Mouse (Mus musculus): ENCODE data around the gene Gm42372. TPM values are rescaled to one million over a fixed set of nuclear protein-coding genes. Genes with fewer than 3 reads are reported as not detected.

Gm42372 gene
- polyA plus RNA-seq (2014; fragmentation: Illumina TruSeq; extraction: RNeasy Lipid Tissue Mini Kit (QIAGEN cat#74804); ENCODE audit: low read depth, low replicate concordance), result not detected

DNA sequence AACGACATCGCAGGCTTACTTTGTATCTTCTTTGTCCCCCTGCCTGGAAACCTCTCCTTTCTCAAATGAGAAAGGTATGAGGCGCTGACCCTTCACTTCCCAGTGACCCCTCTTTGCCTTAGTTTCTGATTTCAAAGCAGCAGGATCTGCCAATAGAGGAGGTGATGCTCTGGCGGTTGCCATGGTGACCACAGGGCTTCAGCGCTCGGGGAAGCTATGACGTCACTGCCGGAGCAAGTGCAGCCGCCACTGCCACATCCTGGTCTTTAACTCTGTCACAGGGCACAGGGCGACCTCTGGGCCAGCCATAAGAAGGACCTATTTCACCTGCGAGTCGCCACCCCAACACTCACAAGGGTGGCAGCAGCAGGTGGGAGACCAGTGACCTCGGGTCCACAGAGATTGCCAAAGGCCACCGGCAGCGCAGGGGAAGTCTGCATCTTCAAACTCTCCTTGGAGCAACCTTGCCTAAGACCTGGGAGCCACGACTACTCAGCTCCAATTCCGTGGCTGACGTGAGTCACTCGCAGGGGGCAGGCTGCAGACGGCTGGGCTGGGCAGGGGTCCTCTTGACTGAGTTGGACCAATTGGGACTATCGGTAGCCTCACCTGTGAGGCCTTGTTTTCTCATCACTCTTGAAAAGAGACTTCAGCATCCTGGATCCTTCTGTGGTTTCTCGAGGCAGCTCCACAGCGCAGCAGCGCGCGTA, at the start of gene Gm42372:
Gm42372 (plus strand) TSS at position 228 of the 710 bp plus-strand sequence.

DNA sequence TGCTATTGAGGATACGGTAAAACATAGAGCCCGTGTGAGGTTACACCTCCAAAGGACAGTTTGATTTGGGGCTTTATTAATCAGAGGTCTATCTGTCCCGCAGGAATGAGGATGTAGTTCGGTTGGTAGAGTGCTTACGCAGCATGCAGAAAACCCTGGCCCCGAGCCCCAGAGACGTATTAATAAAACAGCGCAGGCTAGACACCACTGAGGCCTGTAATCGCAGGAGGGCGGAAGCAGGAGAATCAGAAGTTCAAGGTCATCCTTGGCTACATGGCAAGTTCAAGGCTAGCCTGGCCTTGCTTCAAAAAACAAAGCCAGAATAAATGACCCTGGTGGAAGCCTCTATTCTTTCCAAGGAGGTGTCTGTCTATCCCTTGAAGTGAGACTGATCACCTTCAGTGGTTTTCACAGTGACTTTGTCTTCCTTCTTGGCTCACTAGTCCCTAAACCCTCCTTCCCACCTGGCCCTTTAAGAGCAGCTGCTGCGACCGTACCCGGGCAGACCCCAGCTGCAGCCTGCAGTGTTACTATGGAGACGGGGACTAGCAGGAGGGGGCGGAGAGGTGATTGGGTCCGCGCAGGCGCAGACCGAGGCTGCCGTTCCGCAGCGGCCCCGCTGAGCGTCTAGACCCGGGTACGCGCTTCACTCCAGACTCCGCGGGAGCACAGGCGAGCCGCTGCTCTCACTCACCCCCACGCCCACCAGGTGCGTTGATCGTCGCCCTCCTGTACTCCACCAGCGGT, 38.7 kb upstream of the Gm42372 start, which contains the start of gene Pnmal2:
Pnmal2 (plus strand) TSS at position 622 of the 747 bp plus-strand sequence.

DNA sequence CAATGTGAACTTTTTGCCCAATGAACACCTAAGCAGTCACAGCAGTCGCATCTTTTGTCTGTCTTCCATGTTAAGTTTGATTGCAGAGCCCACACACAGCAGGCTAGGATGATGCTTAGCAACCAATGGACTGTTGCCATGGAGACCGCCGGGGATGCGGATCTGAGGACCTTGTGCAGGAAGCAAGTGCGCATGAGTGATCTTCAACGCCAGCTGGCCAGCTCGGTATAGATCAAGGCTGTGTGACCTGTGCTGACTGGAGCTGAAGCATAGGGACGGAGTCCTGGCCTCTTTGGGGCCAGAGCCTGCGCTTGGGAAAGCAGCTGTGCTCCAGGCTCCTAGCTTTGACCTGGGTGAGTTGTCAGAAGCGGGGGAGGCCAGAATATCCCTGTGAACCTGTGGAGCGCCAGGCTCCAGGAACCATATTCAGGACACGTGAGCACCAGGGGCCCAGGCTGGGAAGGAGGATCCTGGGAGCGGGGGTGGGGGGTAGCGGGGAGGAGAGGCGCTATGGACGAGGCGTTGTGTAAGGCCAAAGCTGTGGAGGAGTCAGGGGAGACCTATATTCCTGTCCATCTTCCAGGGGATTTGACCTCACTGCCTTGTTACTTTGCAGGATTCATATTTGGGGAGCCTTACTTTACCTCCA, 23.2 kb upstream of the Gm42372 start, which contains the start of gene Pnmal1:
Pnmal1 (plus strand) TSS at position 141 of the 649 bp plus-strand sequence.

DNA sequence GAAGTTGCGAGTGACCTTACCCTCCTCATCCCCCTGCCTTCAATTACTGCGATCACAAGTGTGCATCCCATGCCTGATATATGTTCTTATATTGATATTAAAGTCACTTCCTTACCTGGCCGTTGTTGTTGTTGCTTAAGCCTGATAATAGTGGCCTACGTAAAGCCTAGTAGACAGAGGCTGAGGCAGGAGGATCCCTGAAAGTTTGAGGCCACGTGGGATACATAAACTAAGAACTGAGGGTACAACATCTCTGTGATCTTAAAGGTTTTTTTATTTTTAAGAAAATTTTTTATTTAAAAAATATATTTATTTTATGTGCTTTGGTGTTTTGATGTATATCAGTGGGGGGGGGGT, 9.5 kb downstream of the Gm42372 start, which contains the start of gene Ccdc8:
Ccdc8 (plus strand) TSS at position 258 of the 357 bp plus-strand sequence.

DNA sequence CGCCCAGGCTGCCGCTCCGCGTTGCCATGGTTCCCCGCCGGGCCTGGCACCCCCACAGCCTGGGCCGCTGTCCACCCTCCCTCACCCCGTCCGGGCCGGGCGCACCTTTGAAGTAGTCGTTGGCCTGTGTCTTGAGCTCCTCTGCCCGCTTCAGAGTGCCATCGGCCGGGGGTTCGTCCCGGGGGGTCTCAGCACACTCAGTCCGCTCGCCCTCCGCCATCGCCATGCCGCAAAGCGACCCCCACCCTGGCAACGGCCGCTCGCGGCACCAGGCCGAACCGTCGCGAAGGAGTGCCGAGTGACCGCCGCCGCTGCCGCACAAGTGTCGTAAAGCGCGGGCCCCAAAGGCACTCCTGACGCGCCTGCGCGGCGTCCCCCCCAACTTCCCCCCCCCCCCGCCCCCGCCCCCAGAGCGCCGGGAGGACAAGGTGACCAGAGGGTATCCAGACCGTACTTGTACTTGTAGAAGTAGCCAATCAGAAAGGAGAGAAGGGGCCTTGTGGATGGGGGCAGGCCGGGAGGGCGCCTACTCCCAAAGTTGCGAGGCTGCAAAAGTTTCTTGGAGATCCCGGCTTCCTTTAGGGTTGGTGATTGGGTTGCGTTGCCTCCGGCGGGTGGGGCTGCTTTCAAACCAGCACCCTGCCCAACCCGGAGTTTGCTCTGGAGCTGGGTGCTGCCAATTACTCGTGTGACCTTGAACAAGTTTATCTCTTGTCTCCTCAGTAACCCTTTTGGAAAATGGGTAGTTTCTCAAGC, 44.9 kb downstream of the Gm42372 start, which contains the start of gene Ppp5c:
Ppp5c (minus strand) TSS at position 337 of the 756 bp plus-strand sequence.

Other genes starting within 250 kb of the Gm42372 start
- 42.6 TPM for gene Ap2s1, start 244.7 kb upstream of the Gm42372 start, polyA plus RNA-seq (2014; fragmentation: Illumina TruSeq; extraction: RNeasy Lipid Tissue Mini Kit (QIAGEN cat#74804); ENCODE audit: low read depth, low replicate concordance)
- gene Slc1a5, start 201.7 kb upstream of the Gm42372 start, polyA plus RNA-seq (2014; fragmentation: Illumina TruSeq; extraction: RNeasy Lipid Tissue Mini Kit (QIAGEN cat#74804); ENCODE audit: low read depth, low replicate concordance), result 0.87 TPM
- gene Strn4, start 167.2 kb upstream of the Gm42372 start, polyA plus RNA-seq (2014; fragmentation: Illumina TruSeq; extraction: RNeasy Lipid Tissue Mini Kit (QIAGEN cat#74804); ENCODE audit: low read depth, low replicate concordance), result 7.9 TPM
- gene Fkrp, start 166.4 kb upstream of the Gm42372 start, polyA plus RNA-seq (2014; fragmentation: Illumina TruSeq; extraction: RNeasy Lipid Tissue Mini Kit (QIAGEN cat#74804); ENCODE audit: low read depth, low replicate concordance), result 4.2 TPM
- gene Prkd2, start 140.2 kb upstream of the Gm42372 start, polyA plus RNA-seq (2014; fragmentation: Illumina TruSeq; extraction: RNeasy Lipid Tissue Mini Kit (QIAGEN cat#74804); ENCODE audit: low read depth, low replicate concordance), result 0.56 TPM
- gene Dact3, start 107.8 kb upstream of the Gm42372 start, polyA plus RNA-seq (2014; fragmentation: Illumina TruSeq; extraction: RNeasy Lipid Tissue Mini Kit (QIAGEN cat#74804); ENCODE audit: low read depth, low replicate concordance), result 0.24 TPM
- not detected for gene Gng8, start 91.3 kb upstream of the Gm42372 start, polyA plus RNA-seq (2014; fragmentation: Illumina TruSeq; extraction: RNeasy Lipid Tissue Mini Kit (QIAGEN cat#74804); ENCODE audit: low read depth, low replicate concordance)
- not detected for gene Ptgir, start 76.6 kb upstream of the Gm42372 start, polyA plus RNA-seq (2014; fragmentation: Illumina TruSeq; extraction: RNeasy Lipid Tissue Mini Kit (QIAGEN cat#74804); ENCODE audit: low read depth, low replicate concordance)
- 12.5 TPM for gene Calm3, start 59.0 kb upstream of the Gm42372 start, polyA plus RNA-seq (2014; fragmentation: Illumina TruSeq; extraction: RNeasy Lipid Tissue Mini Kit (QIAGEN cat#74804); ENCODE audit: low read depth, low replicate concordance)
- gene Pnmal2, start 38.4 kb upstream of the Gm42372 start, polyA plus RNA-seq (2014; fragmentation: Illumina TruSeq; extraction: RNeasy Lipid Tissue Mini Kit (QIAGEN cat#74804); ENCODE audit: low read depth, low replicate concordance), result not detected
- not detected for gene Pnmal1, start 23.4 kb upstream of the Gm42372 start, polyA plus RNA-seq (2014; fragmentation: Illumina TruSeq; extraction: RNeasy Lipid Tissue Mini Kit (QIAGEN cat#74804); ENCODE audit: low read depth, low replicate concordance)
- gene Ccdc8, start 9.6 kb downstream of the Gm42372 start, polyA plus RNA-seq (2014; fragmentation: Illumina TruSeq; extraction: RNeasy Lipid Tissue Mini Kit (QIAGEN cat#74804); ENCODE audit: low read depth, low replicate concordance), result 0.13 TPM
- 9.2 TPM for gene Ppp5c, start 44.8 kb downstream of the Gm42372 start, polyA plus RNA-seq (2014; fragmentation: Illumina TruSeq; extraction: RNeasy Lipid Tissue Mini Kit (QIAGEN cat#74804); ENCODE audit: low read depth, low replicate concordance)
- gene Hif3a, start 79.3 kb downstream of the Gm42372 start, polyA plus RNA-seq (2014; fragmentation: Illumina TruSeq; extraction: RNeasy Lipid Tissue Mini Kit (QIAGEN cat#74804); ENCODE audit: low read depth, low replicate concordance), result 0.08 TPM
- not detected for gene Psg16, start 91.0 kb downstream of the Gm42372 start, polyA plus RNA-seq (2014; fragmentation: Illumina TruSeq; extraction: RNeasy Lipid Tissue Mini Kit (QIAGEN cat#74804); ENCODE audit: low read depth, low replicate concordance)
- not detected for gene Ceacam3, start 167.2 kb downstream of the Gm42372 start, polyA plus RNA-seq (2014; fragmentation: Illumina TruSeq; extraction: RNeasy Lipid Tissue Mini Kit (QIAGEN cat#74804); ENCODE audit: low read depth, low replicate concordance)
- gene Psg29, start 220.4 kb downstream of the Gm42372 start, polyA plus RNA-seq (2014; fragmentation: Illumina TruSeq; extraction: RNeasy Lipid Tissue Mini Kit (QIAGEN cat#74804); ENCODE audit: low read depth, low replicate concordance), result not detected

Measured in liver, adult 10 weeks (tissue).